Mouse (Mus musculus) myocyte (in vitro differentiated cells): Measurements from ENCODE around the gene Ccdc167.

Source experiments
- CEBPB ChIP-seq: IDR thresholded peaks from 2 replicates; pipeline ENCODE4 v1.6.1; 2011; ENCODE audit warnings: mild to moderate bottlenecking, moderate library complexity; ENCODE audit not compliant: poor library complexity, insufficient read depth, severe bottlenecking
- E2F4 ChIP-seq: IDR thresholded peaks from one replicate; pipeline ENCODE4 v1.6.1; 2011; ENCODE audit warnings: mild to moderate bottlenecking, control low read depth, moderate library complexity; ENCODE audit not compliant: insufficient read depth
- MAX ChIP-seq: IDR thresholded peaks from one replicate; pipeline ENCODE4 v1.6.1; 2011; ENCODE audit warnings: low read depth, mild to moderate bottlenecking, control low read depth
- MYOD1 ChIP-seq, 3 experiments: IDR thresholded peaks; one replicate each; pipeline ENCODE4 v1.6.1; 2011; ENCODE audit warnings: control low read depth in 2 of 3, low read depth in 2 of 3, mild to moderate bottlenecking in 2 of 3, moderate library complexity in 1 of 3; ENCODE audit not compliant: insufficient read length in 2 of 3, control insufficient read depth in 1 of 3
- POLR2A ChIP-seq: IDR thresholded peaks from one replicate; pipeline ENCODE4 v1.6.1; 2011; ENCODE audit warnings: low read depth, mild to moderate bottlenecking, control low read depth, moderate library complexity; ENCODE audit not compliant: insufficient read length
- POLR2AphosphoS2 ChIP-seq: IDR thresholded peaks from one replicate; pipeline ENCODE4 v1.6.1; 2011; ENCODE audit warnings: low read depth, control low read depth; ENCODE audit not compliant: insufficient read length
- REST ChIP-seq: IDR thresholded peaks from one replicate; pipeline ENCODE4 v1.6.1; 2011; ENCODE audit warnings: mild to moderate bottlenecking, control low read depth, moderate library complexity; ENCODE audit not compliant: insufficient read depth, insufficient read length
- TCF12 ChIP-seq: IDR thresholded peaks from one replicate; pipeline ENCODE4 v1.6.1; 2011; ENCODE audit warnings: mild to moderate bottlenecking, control low read depth; ENCODE audit not compliant: poor library complexity, insufficient read depth, severe bottlenecking
- USF1 ChIP-seq: IDR thresholded peaks from one replicate; pipeline ENCODE4 v1.6.1; 2011; ENCODE audit warnings: low read depth, mild to moderate bottlenecking, control low read depth, moderate library complexity

DNA sequence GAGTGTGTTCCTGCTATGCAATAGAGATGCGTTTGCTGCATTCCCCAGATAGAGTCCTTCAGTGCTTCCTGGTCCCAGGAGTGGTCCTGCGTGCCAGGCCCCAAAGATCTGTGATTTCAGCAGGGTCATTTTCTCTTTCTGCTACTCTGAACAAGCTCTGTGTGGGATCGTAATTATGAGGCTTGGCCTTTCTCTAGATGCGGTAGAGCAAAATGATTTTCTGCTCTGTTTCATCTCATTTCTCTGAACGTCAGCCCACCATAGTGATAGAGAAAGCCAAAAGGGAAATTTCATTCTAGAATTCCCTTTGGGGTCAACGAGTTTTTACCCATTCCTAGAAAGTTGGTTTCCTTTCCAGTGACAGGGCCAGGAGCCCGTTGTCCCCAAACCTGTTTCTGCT, 34.6 kb downstream of the Ccdc167 start:
- no peak for TF ChIP-seq CEBPB
- no peak for TF ChIP-seq E2F4
- no peak for TF ChIP-seq POLR2A
- no peak for TF ChIP-seq TCF12
- TF ChIP-seq POLR2AphosphoS2: no peak
- no peak for TF ChIP-seq MAX
- TF ChIP-seq USF1: no peak
- no peak for TF ChIP-seq MYOD1 (IDR thresholded peaks at IDR 0.05; ENCODE audit: control insufficient read depth in 1 of 3, insufficient read length in 2 of 3, low read depth in 2 of 3)
- no peak for TF ChIP-seq REST
